Mouse (Mus musculus): ENCODE measurements around the gene 1600002K03Rik. TPM values are rescaled to one million over a fixed set of nuclear protein-coding genes. Genes with fewer than 3 reads are reported as not detected.

The 1600002K03Rik gene
- 1 to 10 TPM; 6.7 to 7.6 TPM for total RNA-seq (2021)

DNA sequence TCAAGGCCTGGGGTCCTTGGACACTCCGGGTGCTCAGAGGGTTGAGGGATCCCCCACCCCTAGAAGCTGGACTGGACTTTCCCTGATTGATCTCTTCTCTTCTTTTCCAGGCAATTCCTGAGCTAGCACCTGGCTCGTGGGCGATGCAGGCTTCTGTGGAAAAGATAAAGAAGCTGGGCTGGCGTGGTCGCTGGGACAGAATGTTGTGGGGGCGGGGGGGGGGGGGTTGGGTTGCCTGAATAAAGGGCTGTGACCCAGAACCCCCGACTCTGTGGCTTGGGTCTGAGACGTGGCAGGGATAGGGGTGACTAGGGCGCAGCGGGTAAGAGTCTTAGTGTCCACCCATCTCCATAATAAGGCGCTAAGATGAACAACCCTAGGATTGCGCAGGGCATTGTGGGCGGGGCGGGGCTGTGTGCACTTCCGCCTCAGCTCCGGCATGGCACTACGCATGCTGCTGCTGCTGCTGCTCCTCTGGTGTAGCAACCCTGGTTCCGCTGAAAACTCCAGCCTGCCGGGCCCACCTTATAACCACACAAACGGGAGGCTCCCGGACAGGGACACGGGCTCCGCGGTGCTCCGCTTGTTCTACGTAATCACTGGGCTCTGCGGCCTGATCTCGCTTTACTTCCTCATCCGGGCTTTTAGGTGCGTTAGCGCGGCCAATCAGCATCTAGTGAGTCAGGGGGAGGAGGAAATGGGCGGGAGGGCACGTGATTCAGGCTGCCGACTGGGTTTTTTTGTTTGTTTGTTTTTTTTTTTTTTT lies at the start of gene 1600002K03Rik:
Gene 1600002K03Rik, plus strand, starts transcription at position 418 of the 766 bp plus-strand sequence.
- peak; percentile 94 for DNase-seq (ENCODE audit: low spot score in 2 of 2)
- intact Hi-C loops (cut with DNase I), result loop anchor here (10.0 kb wide), 1 partner anchor 202 kb away; no protein-coding TSS in a partner anchor

DNA sequence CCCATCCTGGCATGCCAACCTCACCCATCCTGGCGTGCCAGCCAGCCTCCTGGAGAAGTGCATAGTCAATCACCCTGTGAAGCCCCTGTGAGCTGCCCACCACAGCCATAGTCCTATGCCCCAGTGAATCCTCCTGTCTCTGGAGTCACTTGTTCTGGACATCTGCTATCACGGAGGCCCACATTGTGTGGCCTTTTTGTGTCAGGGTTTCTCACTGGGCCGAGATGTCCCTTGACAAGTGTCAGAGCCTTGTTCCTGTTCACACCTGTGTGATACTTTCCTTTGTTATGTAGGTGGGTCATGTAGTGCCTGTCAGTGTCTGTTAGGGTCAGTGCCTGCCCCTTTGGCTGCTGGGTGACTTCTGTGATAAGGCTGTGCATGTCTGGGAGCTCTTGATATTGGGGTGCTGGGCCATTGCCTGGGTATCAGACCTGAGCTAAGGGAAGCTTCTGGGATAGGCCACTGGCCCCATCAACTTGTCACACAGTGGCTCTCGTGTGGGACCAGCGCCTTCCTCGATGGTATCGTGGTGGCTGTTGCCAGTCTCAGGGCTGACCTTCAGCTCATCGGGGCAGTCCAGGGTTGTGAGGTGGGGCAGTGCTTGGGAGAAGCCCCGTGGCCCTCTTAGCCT lies 48.7 kb upstream of the 1600002K03Rik start:
- no peak for DNase-seq (ENCODE audit: low spot score in 2 of 2)
- intact Hi-C loops (cut with DNase I), result no loop called here

DNA sequence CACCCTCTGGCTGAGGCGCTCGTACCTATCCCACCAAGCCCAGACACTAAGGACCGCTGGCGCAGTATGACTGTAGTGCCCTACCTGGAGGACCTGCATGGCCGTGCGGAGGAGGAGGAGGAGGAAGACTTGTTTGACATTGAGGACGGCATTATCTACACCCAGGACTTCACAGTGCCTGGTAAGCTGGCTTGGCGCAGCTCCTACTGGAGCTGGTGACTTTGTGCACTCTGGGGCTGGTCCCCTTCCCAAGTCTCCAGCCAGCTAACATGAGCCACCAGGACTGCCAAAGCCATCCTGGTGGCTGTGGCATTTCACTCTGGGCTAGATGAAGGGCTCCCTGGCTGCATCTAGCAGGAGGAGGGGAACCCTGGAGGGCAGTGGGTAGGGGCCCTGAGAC lies 44.8 kb upstream of the 1600002K03Rik start:
- no peak for DNase-seq (ENCODE audit: low spot score in 2 of 2)
- intact Hi-C loops (cut with DNase I), result no loop called here

DNA sequence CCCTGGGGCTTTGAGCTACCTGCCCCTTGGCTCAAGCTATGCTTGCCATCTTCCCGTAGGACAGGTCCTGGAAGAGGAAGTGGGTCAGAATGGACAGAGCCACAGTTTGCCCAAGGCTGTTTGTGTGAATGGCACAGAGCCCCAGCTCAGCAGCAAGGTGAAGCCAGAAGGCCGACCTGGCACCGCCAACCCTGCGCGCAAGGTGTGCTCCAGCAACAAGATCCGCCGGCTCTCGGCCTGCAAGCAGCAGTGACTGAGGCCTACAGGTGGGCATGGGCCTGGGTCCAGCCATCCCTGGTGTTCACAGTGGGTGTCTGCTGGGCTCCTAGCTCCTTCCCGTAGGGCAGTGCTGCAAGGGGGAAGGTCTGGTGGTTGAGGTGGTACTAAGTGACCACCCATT lies 42.9 kb upstream of the 1600002K03Rik start:
- intact Hi-C loops (cut with DNase I), result no loop called here
- DNase-seq (ENCODE audit: low spot score in 2 of 2), result no peak

DNA sequence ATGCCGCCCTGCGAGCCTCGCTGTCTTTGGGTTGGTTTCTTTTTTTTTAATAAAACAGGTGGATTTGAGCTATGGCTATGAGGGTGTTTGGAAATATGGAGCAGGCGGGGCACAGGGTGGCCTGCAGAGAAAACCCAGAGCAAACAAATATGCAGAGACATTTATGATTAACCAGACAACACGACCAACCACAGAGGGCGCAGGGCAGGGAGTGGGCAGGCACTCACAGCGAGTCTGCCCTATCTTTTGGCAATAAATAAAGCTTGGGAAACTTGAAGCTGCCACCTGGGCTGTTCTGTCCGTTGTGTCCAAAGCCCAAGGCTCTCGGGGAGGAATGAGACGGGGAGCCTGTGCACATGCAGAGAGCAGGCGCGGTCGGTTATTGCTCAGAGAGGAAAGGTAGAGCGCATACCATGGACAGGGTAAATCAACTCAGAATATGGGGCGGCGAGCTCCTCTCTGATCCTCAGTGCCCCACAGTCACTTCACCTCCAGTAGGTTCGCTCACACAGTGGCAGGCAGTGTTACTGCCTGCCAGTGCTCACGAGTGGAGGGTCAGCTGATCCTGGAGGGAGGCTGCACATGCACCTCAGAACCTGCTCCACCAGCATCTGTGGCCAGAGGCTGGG lies 42.2 kb upstream of the 1600002K03Rik start:
- no peak for DNase-seq (ENCODE audit: low spot score in 2 of 2)
- intact Hi-C loops (cut with DNase I), result no loop called here

DNA sequence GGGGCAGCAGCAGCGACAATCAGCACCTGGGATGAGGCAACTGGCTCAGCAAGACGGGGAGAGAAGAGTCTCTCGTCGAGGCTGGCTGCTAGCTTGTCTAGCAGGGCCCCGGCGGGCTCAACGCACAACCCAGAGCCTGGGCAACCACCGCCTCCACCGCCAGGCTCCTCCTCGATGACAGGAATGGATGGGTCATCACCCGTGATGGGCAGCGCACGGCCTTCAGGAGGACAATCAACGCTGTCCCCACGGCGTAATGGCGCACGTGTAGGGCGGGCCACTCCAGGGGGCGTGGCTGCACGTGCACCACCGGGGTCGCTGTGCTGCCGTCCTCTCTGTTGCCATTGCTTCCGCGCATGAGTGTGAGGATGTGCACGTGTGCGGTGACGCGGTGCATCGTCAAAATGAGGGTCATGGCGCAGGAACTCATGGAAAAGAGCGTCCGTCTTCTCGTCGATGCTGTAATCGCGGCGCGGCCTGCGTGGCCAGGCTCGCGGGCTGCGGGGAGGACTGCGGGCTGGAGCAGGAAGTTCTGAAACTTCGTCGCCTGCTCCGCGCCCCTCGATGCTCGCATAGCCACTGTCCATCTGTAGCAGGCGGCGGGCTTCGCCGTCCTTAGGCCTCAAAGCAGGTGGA lies 41.3 kb upstream of the 1600002K03Rik start:
- DNase-seq (ENCODE audit: low spot score in 2 of 2), result peak; percentile 64 to 74
- intact Hi-C loops (cut with DNase I), result no loop called here

DNA sequence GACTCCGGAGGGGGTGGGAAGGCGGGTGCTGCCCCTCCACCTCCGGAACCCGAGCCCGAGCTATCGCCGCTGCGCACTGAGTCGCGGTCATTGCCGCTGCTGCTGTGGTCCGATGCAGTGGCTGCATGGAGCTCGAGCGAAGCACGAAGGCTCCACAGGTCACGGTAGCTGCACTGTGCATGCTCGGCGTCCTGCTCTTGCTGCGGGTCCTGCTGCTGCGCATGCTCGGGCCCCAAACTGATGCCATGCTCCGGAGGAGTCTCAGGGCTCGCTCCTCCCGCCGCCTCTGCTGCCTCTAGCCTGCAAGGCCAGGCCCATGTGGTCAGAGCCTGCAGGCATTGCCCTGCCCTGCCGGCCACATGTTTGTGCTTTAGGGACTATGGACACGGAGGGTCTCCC lies 40.8 kb upstream of the 1600002K03Rik start:
- no peak for DNase-seq (ENCODE audit: low spot score in 2 of 2)
- intact Hi-C loops (cut with DNase I), result no loop called here

DNA sequence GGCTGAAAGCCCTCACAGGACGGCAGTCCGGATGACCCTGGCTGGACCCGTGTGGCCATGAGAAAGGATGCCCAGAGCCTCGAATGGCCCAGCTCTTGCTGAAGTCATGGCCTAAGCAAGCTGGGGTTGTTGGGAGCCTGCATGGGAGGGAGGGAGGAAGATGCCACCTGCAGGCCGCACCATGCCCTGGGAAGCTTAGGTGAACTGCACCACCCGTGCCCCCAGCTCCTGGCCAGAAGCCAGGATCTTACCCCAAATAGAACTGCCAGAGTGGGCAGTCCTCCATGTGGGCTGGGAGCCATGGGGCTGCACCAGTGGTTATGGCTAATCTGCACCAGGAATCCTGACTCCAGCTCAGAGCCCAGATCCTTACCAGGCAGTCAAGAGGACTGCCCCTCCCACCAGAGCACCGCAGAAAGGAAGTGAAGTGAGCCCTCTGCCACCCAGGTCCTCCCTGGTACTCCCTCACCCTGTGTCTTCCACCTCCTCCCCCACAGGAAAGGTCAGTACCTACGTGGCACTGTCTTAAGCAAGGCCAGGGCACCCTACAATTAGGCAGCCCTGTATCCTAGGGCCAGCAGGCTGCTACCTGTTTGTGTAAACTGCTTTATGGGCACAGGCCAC lies 39.4 kb upstream of the 1600002K03Rik start:
- DNase-seq (ENCODE audit: low spot score in 2 of 2), result peak in 1 of 2 experiments; percentile 49
- intact Hi-C loops (cut with DNase I), result no loop called here

DNA sequence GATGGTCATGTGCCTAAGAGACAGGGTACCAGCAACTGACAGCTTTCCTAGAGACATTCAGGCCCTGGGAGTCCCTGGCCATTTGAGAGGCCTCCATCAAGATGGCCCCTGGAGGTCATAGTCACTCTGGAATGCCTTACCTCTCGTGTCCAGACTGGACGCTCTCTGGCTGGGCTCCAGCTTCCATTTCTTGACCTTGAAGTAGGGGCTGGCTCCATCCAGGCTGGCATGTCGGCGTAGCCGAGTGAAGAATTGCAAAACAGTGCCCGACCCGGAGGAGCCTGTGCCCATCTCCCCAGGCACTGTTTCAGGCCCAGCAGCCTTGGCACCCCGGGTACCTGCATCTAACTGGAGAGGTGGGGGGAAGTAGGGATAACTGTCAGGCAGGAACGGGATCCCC lies 38.3 kb upstream of the 1600002K03Rik start:
- DNase-seq (ENCODE audit: low spot score in 2 of 2), result no peak
- intact Hi-C loops (cut with DNase I), result no loop called here

DNA sequence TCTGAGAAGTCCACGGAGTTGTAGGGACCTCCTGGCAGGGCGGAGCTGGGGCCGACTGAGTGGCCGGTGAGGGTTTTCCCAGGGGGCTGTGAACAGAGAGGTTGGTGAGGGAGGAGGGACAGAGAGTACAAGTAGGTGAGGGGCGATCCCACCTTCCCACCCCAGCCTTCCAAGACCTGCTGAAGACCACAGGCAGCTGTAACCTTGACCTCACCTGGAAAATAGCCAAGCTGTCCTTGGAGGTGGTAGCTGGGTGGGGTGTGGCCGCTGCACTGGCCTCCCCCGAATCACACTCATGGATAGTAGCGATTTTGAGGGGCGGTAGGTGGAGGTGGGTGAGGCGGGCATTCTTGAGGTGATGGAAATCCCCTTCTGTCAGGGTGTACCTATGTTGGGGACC lies 37.6 kb upstream of the 1600002K03Rik start:
- no peak for DNase-seq (ENCODE audit: low spot score in 2 of 2)
- intact Hi-C loops (cut with DNase I), result no loop called here

DNA sequence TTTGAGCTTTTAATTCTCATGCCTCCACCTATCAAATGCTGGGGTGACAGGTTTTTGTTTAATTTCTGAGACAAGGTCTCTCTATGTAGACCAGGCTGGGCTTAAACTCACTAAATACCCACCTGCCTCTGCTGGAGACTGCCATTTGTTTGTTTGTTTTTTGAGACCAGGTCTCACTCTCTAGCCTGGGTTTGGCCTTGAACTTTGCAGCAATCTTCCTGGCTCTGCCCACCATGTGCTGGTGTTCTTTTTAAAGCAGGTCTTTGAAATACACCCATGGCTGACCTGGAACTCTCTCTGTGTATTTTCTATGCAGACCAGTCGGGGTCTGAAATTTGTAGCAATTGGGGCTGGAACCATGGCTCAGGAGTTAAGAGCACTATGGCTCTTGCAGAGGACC lies 37.1 kb upstream of the 1600002K03Rik start:
- DNase-seq (ENCODE audit: low spot score in 2 of 2), result no peak
- intact Hi-C loops (cut with DNase I), result loop anchor here (2.0 kb wide), 1 partner anchor 19 kb away; no protein-coding TSS in a partner anchor

DNA sequence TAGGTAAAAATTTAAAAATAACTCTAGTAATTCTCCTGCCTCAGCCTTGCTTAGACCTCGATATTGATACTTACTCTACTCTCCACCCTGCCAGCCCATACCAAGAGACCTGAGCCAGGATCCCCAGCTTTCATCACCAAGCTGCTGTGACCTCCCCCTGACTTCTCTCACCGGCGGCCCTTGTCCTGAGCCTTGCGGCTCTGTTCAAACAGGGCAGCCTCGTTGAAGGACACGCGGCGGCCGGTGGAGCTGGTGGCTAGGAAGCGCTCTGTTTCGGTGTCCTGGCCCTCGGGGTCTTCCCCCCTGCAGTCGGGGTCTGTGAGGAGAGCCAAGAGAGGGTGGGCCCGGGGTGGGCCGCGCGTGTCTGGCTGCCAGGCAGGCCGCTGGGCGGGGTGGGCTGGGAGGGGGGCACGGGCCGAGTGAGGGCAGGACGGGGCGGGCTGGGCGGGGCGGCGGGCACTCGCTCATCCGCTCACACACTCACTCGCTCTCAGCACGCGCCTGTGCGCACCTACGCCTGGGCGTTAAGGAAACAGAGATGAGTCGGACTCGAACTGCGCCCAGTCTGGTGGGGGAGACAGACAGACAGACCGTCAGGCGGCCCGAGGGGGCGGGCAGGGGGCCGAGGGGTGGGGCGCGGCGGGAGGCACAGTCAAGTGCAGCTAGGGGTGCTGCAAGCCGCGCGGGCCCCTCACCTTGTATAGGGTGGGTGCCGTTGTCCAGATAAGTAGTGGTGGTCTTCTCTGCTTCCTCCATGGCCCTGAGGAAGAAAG lies 36.4 kb upstream of the 1600002K03Rik start:
- intact Hi-C loops (cut with DNase I), result loop anchor here (2.0 kb wide), 1 partner anchor 20 kb away; no protein-coding TSS in a partner anchor
- no peak for DNase-seq (ENCODE audit: low spot score in 2 of 2)

DNA sequence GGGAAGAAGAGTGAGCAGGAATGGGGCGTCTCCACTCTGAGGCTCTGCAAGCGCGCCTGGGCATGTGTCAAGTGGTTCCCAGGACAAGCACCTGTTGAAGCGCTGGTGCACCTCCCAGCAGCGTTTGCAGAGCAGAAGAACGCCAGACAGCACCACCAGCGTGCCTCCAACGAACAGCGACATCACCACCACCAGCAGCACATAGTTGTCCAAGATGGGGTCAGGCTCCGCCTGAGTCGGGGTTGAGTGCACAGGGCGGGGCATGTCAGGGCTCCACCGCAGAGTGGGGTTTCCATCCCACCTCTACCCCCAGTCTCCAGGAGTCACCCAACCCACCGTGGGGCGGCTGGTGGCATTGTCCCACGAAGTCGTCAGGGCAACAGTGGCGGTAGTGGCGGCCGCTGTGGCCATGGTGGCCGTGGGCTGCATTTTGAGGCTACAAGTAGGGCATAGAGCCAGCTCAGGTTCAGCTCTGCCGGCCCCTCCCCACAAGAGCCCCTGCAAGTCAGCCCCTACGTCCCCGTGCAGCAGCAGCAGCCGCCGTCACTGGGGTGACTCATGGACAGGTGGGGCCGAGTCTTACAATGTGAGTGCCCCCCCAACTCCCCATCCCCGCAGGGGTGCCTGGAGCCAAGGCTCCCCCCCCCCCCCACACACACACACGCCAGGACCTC lies 35.7 kb upstream of the 1600002K03Rik start:
- intact Hi-C loops (cut with DNase I), result loop anchor here (2.0 kb wide), 1 partner anchor 20 kb away; no protein-coding TSS in a partner anchor
- DNase-seq (ENCODE audit: low spot score in 2 of 2), result peak; percentile 54 to 71

DNA sequence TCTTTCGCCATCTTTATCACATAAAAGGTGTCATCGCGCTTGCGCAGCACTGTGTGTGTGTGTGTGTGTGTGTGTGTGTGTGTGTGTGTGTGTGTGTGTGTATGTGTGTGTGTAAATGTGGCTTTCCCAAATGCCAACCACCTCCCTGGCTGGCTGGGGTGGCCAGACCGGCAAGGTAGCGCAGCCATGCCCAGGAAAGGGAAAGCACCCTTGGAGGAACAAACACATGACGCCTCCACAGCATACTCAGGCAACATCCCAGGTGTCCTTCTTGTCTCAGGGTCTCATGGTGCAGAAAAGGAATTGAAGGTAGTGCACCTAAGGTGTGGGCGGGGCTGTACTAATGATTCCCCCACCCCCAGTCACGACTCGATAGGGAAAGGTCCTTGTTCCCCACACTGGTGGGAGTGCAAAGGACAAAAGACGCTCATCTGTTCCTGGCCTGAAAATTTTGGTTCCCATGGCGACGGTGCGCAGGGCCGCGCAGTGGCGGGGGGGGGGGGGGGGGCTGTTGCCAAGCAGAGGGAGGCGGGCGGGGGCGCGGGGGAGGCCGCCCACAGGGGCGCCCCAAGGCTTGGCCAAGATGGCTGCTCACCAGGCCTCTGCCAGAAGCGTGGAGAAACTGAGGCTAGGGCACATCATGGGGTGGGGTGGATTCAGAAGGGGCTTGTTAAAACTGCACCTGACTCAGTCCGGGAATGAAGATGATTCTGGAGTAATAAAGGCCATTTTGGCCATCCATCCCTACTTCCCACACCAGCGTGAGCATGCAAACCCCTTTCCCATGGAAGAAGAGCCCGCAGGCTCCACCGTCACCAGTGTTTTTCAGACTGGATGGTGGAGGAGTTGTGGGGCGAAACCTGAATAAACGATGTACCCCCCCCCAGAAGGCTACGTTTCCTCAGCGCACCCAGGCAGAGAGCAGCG lies 34.9 kb upstream of the 1600002K03Rik start:
- DNase-seq (ENCODE audit: low spot score in 2 of 2), result peak; percentile 64 to 74
- intact Hi-C loops (cut with DNase I), result loop anchor here (2.0 kb wide), 2 partner anchors 21 to 153 kb away; partner anchors contain the start of gene Tmem259

DNA sequence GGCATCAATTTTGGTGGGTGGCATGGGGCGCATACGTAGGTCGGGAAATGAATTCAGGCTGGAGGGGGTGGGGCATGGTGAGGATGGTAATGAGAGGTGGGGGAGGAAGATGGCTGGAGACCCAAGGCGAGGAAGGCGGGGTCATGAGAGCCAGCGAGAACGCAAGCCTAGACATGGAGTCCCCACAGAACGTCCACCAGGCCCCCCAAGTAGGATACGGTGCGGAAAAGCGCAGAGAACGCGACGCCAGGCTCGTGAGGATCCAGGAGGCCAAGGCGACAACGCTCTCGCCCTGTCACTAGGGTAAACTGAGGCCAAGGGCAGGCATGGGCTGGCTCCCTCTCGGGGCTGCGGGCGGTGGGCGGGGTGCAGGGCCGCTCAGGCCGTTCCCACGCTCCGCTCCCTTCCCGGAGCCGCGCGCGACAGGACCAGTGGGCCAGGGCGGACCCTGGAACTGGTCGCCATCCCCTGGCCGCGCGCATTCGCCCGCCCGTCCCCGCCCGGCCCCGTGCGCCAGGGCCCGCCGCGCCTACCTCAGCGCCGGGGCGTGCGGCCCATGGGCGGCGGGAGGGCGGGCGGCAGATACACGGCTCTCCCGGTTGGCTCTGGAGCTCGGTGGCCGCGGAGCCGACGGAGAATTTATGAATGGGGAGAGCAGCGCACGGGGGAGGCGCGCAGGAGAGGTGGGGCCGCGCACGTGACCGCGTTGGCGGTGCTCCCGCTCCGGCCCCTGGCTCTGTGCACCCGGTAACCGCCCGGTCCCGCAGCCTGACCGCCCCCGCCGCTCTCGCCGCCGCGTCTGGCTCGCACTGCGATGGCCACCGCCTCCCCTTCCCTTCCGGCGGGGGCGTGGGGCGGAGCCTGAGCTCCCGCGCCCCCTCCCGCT lies 33.9 kb upstream of the 1600002K03Rik start, which contains the start of gene Atp5d:
Gene Atp5d, plus strand, starts transcription at position 80 of the 886 bp plus-strand sequence.
- peak; percentile 81 to 86 for DNase-seq (ENCODE audit: low spot score in 2 of 2)
- intact Hi-C loops (cut with DNase I), result loop anchor here (2.0 kb wide), 1 partner anchor 154 kb away; the partner anchor contains the start of gene Tmem259

DNA sequence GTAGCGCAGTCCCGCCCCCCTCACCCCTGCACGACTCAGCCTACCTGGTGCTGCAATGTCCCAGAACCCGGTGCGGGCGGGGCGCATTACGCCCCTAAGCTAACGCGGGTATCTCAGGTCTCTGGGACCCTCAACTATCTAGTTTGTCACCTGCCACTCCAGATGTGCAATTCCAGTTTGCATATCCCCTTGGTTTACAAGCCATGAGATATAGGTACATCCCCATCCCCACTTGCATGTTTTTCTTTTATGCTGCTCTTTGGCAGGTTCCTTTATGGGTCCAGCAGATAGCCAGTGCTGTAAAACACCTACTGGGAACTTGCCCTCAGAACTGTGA lies 33.3 kb upstream of the 1600002K03Rik start:
- DNase-seq (ENCODE audit: low spot score in 2 of 2), result no peak
- intact Hi-C loops (cut with DNase I), result loop anchor here (2.0 kb wide), 1 partner anchor 155 kb away; the partner anchor contains the start of gene Tmem259

Data from left cerebral cortex, postnatal 25 days (tissue).